Mouse (Mus musculus) forebrain, embryonic 16.5 days (tissue): Measurements from ENCODE around the gene Vstm4. TPM values are rescaled to one million over a fixed set of nuclear protein-coding genes. Genes with fewer than 3 reads are reported as not detected.

Experiments used
- ATAC-seq: fragments of 200-750 bp; cut with Nextera tagmentation; 2 replicates; pipeline ENCODE4 v1.8.0; 2017; ENCODE audit warnings: mild to moderate bottlenecking, moderate library complexity
- H3K27ac ChIP-seq: fragments of 300-500 bp; sonication (generic); 2 replicates; pipeline ENCODE4 v1.5.1; 2014; ENCODE audit warnings: low read length, control low read depth
- H3K27me3 ChIP-seq: fragments of 300-500 bp; sonication (generic); replicated peaks from 2 replicates; pipeline ENCODE4 v1.6.1; 2014; ENCODE audit warnings: low read length; ENCODE audit not compliant: control insufficient read depth, insufficient read depth
- H3K36me3 ChIP-seq: fragments of 300-500 bp; sonication (generic); 2 replicates; pipeline ENCODE4 v1.6.1; 2014; ENCODE audit not compliant: control insufficient read depth, insufficient read depth
- H3K4me1 ChIP-seq: fragments of 300-500 bp; sonication (generic); replicated peaks from 2 replicates; pipeline ENCODE4 v1.6.1; 2014; ENCODE audit warnings: low read length; ENCODE audit not compliant: control insufficient read depth, insufficient read depth
- H3K4me2 ChIP-seq: fragments of 300-500 bp; sonication (generic); 2 replicates; pipeline ENCODE4 v1.6.1; 2014; ENCODE audit warnings: mild to moderate bottlenecking, low read length, control low read depth
- H3K4me3 ChIP-seq: fragments of 300-500 bp; sonication (generic); replicated peaks from 2 replicates; pipeline ENCODE4 v1.5.1; 2014; ENCODE audit warnings: mild to moderate bottlenecking, low read length, control low read depth
- H3K9ac ChIP-seq: fragments of 300-500 bp; sonication (generic); replicated peaks from 2 replicates; pipeline ENCODE4 v1.6.1; 2014; ENCODE audit warnings: low read depth, low read length, control low read depth
- H3K9me3 ChIP-seq: fragments of 300-500 bp; sonication (generic); 2 replicates; pipeline ENCODE4 v1.6.1; 2016; ENCODE audit warnings: low read length; ENCODE audit not compliant: control insufficient read depth
- WGBS: fragments of 180-500 bp; shearing (Covaris S2); extraction: QIAGEN DNeasy Blood & Tissue Kit; methylation state at CpG from one replicate; pipeline ENCODE4 v1.1.7; 2014; 5-methylcytosine and 5-hydroxymethylcytosine counted together
- polyA plus RNA-seq: library from polyadenylated mRNA; unstranded; fragments of >200 nt; fragmentation: Nextera tagmentation; extraction: Ambion mirVana; gene quantifications from 2 replicates; pipeline ENCODE4 v1.2.1, GENCODE M21; 2015

Gene Vstm4
- polyA plus RNA-seq, 1 experiment from 2014 or later = 6.4 TPM

- Histone ChIP-seq H3K4me2 (no peak overlapping the region), H3K36me3 (no peaks in the 10 kb centered on the region), H3K9me3 (no peaks in the 10 kb centered on the region), H3K9ac (no peak overlapping the region), H3K4me1 (peaks cover 7% of the 10 kb centered on the region), H3K27me3 (no peaks in the 10 kb centered on the region; the same call in 1 of the 2 replicates), H3K27ac (no peak overlapping the region), H3K4me3 (no peak overlapping the region)
- no peak for ATAC-seq
- 93% methylated on average over 4 of the region's 4 CpGs for WGBS
Measured at GRCm38 (mm10) chr14:32854059-32854458, 2.5 kb upstream of the Vstm4 start.

GRCm38 (mm10) chr14:32856246-32856645 lies 310 bp upstream of the Vstm4 start:
- Histone ChIP-seq H3K9me3 (no peaks in the 10 kb centered on the region), H3K4me1 (peaks cover 7% of the 10 kb centered on the region), H3K27ac (no peak overlapping the region), H3K27me3 (no peaks in the 10 kb centered on the region; the same call in 1 of the 2 replicates), H3K9ac (no peak overlapping the region), H3K4me2 (peak overlapping the region; percentile 77), H3K4me3 (peak overlapping the region; percentile 53), H3K36me3 (no peaks in the 10 kb centered on the region)
- WGBS = 42% methylated on average over 5 of the region's 5 CpGs
- ATAC-seq = no peak

GRCm38 (mm10) chr14:32858361-32858760 lies 1.8 kb downstream of the Vstm4 start:
- H3K4me1 ChIP-seq = peaks cover 7% of the 10 kb centered on the region
- no peak overlapping the region for H3K4me3 ChIP-seq
- H3K9me3 ChIP-seq = no peaks in the 10 kb centered on the region
- no peak for ATAC-seq
- no peak overlapping the region for H3K27ac ChIP-seq
- no peak overlapping the region for H3K9ac ChIP-seq
- 94% methylated on average over 10 of the region's 10 CpGs for WGBS
- H3K4me2 ChIP-seq = no peak overlapping the region
- no peaks in the 10 kb centered on the region for H3K36me3 ChIP-seq
- H3K27me3 ChIP-seq = no peaks in the 10 kb centered on the region; the same call in 1 of the 2 replicates

GRCm38 (mm10) chr14:32858941-32859510 lies 2.5 kb downstream of the Vstm4 start:
- Histone ChIP-seq H3K9ac (no peak overlapping the region), H3K27ac (no peak overlapping the region), H3K4me1 (peaks cover 7% of the 10 kb centered on the region), H3K27me3 (no peaks in the 10 kb centered on the region; the same call in 1 of the 2 replicates), H3K9me3 (no peaks in the 10 kb centered on the region), H3K36me3 (no peaks in the 10 kb centered on the region), H3K4me2 (no peak overlapping the region), H3K4me3 (no peak overlapping the region)
- 78% methylated on average over 6 of the region's 6 CpGs for WGBS
- no peak for ATAC-seq

- Histone ChIP-seq H3K4me2 (no peak overlapping the region), H3K9ac (no peak overlapping the region)
Measured at GRCm38 (mm10) chr14:32859831-32860569, 3.4 kb downstream of the Vstm4 start.

GRCm38 (mm10) chr14:32861149-32861581 lies 4.6 kb downstream of the Vstm4 start:
- Histone ChIP-seq H3K27ac (no peak overlapping the region), H3K4me3 (no peak overlapping the region), H3K4me2 (no peak overlapping the region), H3K9me3 (no peaks in the 10 kb centered on the region), H3K9ac (no peak overlapping the region), H3K4me1 (peaks cover 7% of the 10 kb centered on the region), H3K36me3 (no peaks in the 10 kb centered on the region), H3K27me3 (no peaks in the 10 kb centered on the region; the same call in 1 of the 2 replicates)
- 46% methylated on average over 6 of the region's 6 CpGs for WGBS
- no peak for ATAC-seq

More at GRCm38 (mm10) chr14:32859831-32860569, 3.4 kb downstream of the Vstm4 start:
- ATAC-seq = no peak
- Histone ChIP-seq H3K4me3 (no peak overlapping the region), H3K9me3 (no peaks in the 10 kb centered on the region), H3K36me3 (no peaks in the 10 kb centered on the region), H3K27me3 (no peaks in the 10 kb centered on the region; the same call in 1 of the 2 replicates), H3K27ac (no peak overlapping the region), H3K4me1 (peaks cover 7% of the 10 kb centered on the region)
- WGBS = 61% methylated on average over 11 of the region's 11 CpGs

GRCm38 (mm10) chr14:32861656-32862055 lies 5.1 kb downstream of the Vstm4 start:
- no peaks in the 10 kb centered on the region for H3K9me3 ChIP-seq
- no peak for ATAC-seq
- H3K4me3 ChIP-seq = no peak overlapping the region
- H3K36me3 ChIP-seq = no peaks in the 10 kb centered on the region
- 45% methylated on average over 2 of the region's 2 CpGs for WGBS
- H3K27me3 ChIP-seq = no peaks in the 10 kb centered on the region; the same call in 1 of the 2 replicates
- no peak overlapping the region for H3K4me2 ChIP-seq
- no peak overlapping the region for H3K9ac ChIP-seq
- no peak overlapping the region for H3K27ac ChIP-seq
- H3K4me1 ChIP-seq = peaks cover 6% of the 10 kb centered on the region

GRCm38 (mm10) chr14:32865331-32865730 lies 8.8 kb downstream of the Vstm4 start:
- WGBS = 79% methylated on average over 3 of the region's 3 CpGs
- Histone ChIP-seq H3K9ac (no peak overlapping the region), H3K4me1 (no peaks in the 10 kb centered on the region), H3K4me2 (no peak overlapping the region), H3K36me3 (no peaks in the 10 kb centered on the region), H3K27ac (no peak overlapping the region), H3K9me3 (no peaks in the 10 kb centered on the region), H3K27me3 (no peaks in the 10 kb centered on the region), H3K4me3 (no peak overlapping the region)
- no peak for ATAC-seq

GRCm38 (mm10) chr14:32871963-32872362 lies 15.4 kb downstream of the Vstm4 start:
- Histone ChIP-seq H3K4me1 (no peaks in the 10 kb centered on the region), H3K27me3 (no peaks in the 10 kb centered on the region), H3K4me2 (no peak overlapping the region), H3K36me3 (no peaks in the 10 kb centered on the region), H3K27ac (no peak overlapping the region), H3K4me3 (no peak overlapping the region), H3K9ac (no peak overlapping the region), H3K9me3 (no peaks in the 10 kb centered on the region)
- no peak for ATAC-seq
- WGBS = 82% methylated on average over 5 of the region's 5 CpGs
